Mouse (Mus musculus) G1E-ER4 (cell line): Measurements from ENCODE around the gene Shmt2. TPM values are rescaled to one million over a fixed set of nuclear protein-coding genes. Genes with fewer than 3 reads are reported as not detected.

ENCODE experiments used
- GATA1 ChIP-seq: IDR thresholded peaks from one replicate; pipeline ENCODE4 v1.8.0; 2012; ENCODE audit warnings: low read length, inconsistent platforms
- polyA plus RNA-seq: library from polyadenylated mRNA; stranded (reverse); fragments of >175 nt; gene quantifications from 2 replicates; pipeline ENCODE4 v1.2.3, GENCODE M21; 2012

The Shmt2 gene
- 613 and 703 TPM in 2 replicates for polyA plus RNA-seq

- no peak for TF ChIP-seq GATA1
These were observed at the start of gene Shmt2 for GRCm38 (mm10) chr10:127522088-127522581. Gene Shmt2, minus strand, starts transcription at chr10:127522444.

GRCm38 (mm10) chr10:127570937-127571641 lies 48.8 kb upstream of the Shmt2 start:
- TF ChIP-seq GATA1, result no peak

GRCm38 (mm10) chr10:127570384-127570783 lies 48.1 kb upstream of the Shmt2 start:
- TF ChIP-seq GATA1, result no peak

GRCm38 (mm10) chr10:127569450-127569849 lies 47.2 kb upstream of the Shmt2 start:
- TF ChIP-seq GATA1, result no peak

GRCm38 (mm10) chr10:127566553-127567326 lies 44.5 kb upstream of the Shmt2 start:
- no peak for TF ChIP-seq GATA1

- TF ChIP-seq GATA1, result no peak
These were observed 42.1 kb upstream of the Shmt2 start for GRCm38 (mm10) chr10:127564301-127564700.

GRCm38 (mm10) chr10:127563840-127564239 lies 41.6 kb upstream of the Shmt2 start:
- TF ChIP-seq GATA1, result no peak

GRCm38 (mm10) chr10:127561145-127561544 lies 38.9 kb upstream of the Shmt2 start:
- no peak for TF ChIP-seq GATA1

GRCm38 (mm10) chr10:127557397-127557796 lies 35.2 kb upstream of the Shmt2 start:
- no peak for TF ChIP-seq GATA1

GRCm38 (mm10) chr10:127555703-127556102 lies 33.5 kb upstream of the Shmt2 start:
- no peak for TF ChIP-seq GATA1

- no peak for TF ChIP-seq GATA1
These were observed 27.6 kb upstream of the Shmt2 start for GRCm38 (mm10) chr10:127549892-127550291.

GRCm38 (mm10) chr10:127548236-127548635 lies 26.0 kb upstream of the Shmt2 start:
- no peak for TF ChIP-seq GATA1

- no peak for TF ChIP-seq GATA1
These were observed 24.3 kb upstream of the Shmt2 start for GRCm38 (mm10) chr10:127546505-127546904.

GRCm38 (mm10) chr10:127544375-127544774 lies 22.1 kb upstream of the Shmt2 start:
- no peak for TF ChIP-seq GATA1

GRCm38 (mm10) chr10:127543916-127544315 lies 21.7 kb upstream of the Shmt2 start:
- no peak for TF ChIP-seq GATA1

- no peak for TF ChIP-seq GATA1
These were observed 20.5 kb upstream of the Shmt2 start for GRCm38 (mm10) chr10:127542720-127543119.

- TF ChIP-seq GATA1, result no peak
These were observed 19.8 kb upstream of the Shmt2 start for GRCm38 (mm10) chr10:127542084-127542483.
